In genomic region chr6:125046691-125047090, GRCm38 (mm10) we compare ENCODE assay signal across 8 mouse cellular contexts. TPM values are rescaled to one million over a fixed set of nuclear protein-coding genes. Genes with fewer than 3 reads are reported as not detected.
DNase-seq lines count a peak whose midpoint lies in the region; ATAC-seq and TF ChIP-seq lines count a peak whose summit lies in the region.

No protein-coding gene starts in this region.

- intact Hi-C loops in gastrocnemius, postnatal 14 days (cut with DNase I; ENCODE audit: low total_unique reads), result loop anchor here (2.0 kb wide), 1 partner anchor 38 kb away; no protein-coding TSS in a partner anchor
- intact Hi-C loops in left cerebral cortex, postnatal 25 days (cut with DNase I), result loop anchor here (1.0 to 5.0 kb wide), 2 partner anchors 38 to 226 kb away; no protein-coding TSS in a partner anchor

- no peak overlapping the region for H3K9ac ChIP-seq in intestine, postnatal 0 days (ENCODE audit: low read depth, low read length)
- H3K9ac ChIP-seq in midbrain, embryonic 12.5 days (replicated peaks), result no peak overlapping the region

- no peaks in the 10 kb centered on the region for H3K27me3 ChIP-seq in testis, adult 2 months (ENCODE audit: control insufficient read depth, insufficient read depth, low read length)
- H3K27me3 ChIP-seq in intestine, postnatal 0 days (replicated peaks; ENCODE audit: control insufficient read depth, insufficient read depth, low read length), result no peaks in the 10 kb centered on the region
- H3K27me3 ChIP-seq in midbrain, embryonic 12.5 days, result no peaks in the 10 kb centered on the region
- H3K27me3 ChIP-seq in small intestine, adult 2 months (ENCODE audit: control insufficient read depth, insufficient read depth, low read length), result no peaks in the 10 kb centered on the region

- H3K4me2 ChIP-seq in intestine, postnatal 0 days (replicated peaks; ENCODE audit: low read depth), result no peak overlapping the region
- H3K4me2 ChIP-seq in midbrain, embryonic 12.5 days (replicated peaks), result no peak overlapping the region

- H3K4me3 ChIP-seq in testis, adult 2 months (ENCODE audit: control insufficient read depth, low read depth, low read length), result peak overlapping the region; percentile 52; the same call in 1 of the 2 replicates
- H3K4me3 ChIP-seq in intestine, postnatal 0 days (ENCODE audit: low read depth, low read length), result no peak overlapping the region
- no peak overlapping the region for H3K4me3 ChIP-seq in midbrain, embryonic 12.5 days
- no peak overlapping the region for H3K4me3 ChIP-seq in small intestine, adult 2 months (ENCODE audit: low read depth, low read length)

- no peak for TF ChIP-seq POLR2A in testis, adult 2 months (IDR thresholded peaks at IDR 0.05; ENCODE audit: control insufficient read depth, low read depth, low read length)
- no peak; the same call in 1 of the 2 replicates for TF ChIP-seq POLR2A in small intestine, adult 2 months (IDR thresholded peaks at IDR 0.05; ENCODE audit: low read depth, low read length)

- no peaks in the 10 kb centered on the region for H3K9me3 ChIP-seq in intestine, postnatal 0 days (ENCODE audit: control insufficient read depth)
- no peaks in the 10 kb centered on the region for H3K9me3 ChIP-seq in midbrain, embryonic 12.5 days

- DNase-seq in testis, postnatal 14 days (ENCODE audit: low spot score), result no peak
- DNase-seq in gastrocnemius, postnatal 14 days, result peak; percentile 86
- DNase-seq in left cerebral cortex, postnatal 25 days (ENCODE audit: low spot score in 2 of 2), result peak; percentile 59 to 80

- H3K27ac ChIP-seq in testis, adult 2 months (ENCODE audit: control insufficient read depth, insufficient read depth, low read depth, low read length), result no peak overlapping the region
- H3K27ac ChIP-seq in intestine, postnatal 0 days (ENCODE audit: low read depth, low read length), result no peak overlapping the region
- no peak overlapping the region for H3K27ac ChIP-seq in midbrain, embryonic 12.5 days (replicated peaks)
- H3K27ac ChIP-seq in small intestine, adult 2 months (ENCODE audit: insufficient read depth, low read depth, low read length), result no peak overlapping the region

- no peaks in the 10 kb centered on the region; the same call in none of the 2 replicates for H3K36me3 ChIP-seq in testis, adult 2 months (ENCODE audit: control insufficient read depth, insufficient read depth, low read length)
- H3K36me3 ChIP-seq in intestine, postnatal 0 days (ENCODE audit: control insufficient read depth, insufficient read depth), result peaks cover 72% of the 10 kb centered on the region
- H3K36me3 ChIP-seq in midbrain, embryonic 12.5 days, result peaks cover 76% of the 10 kb centered on the region
- peaks cover 55% of the 10 kb centered on the region for H3K36me3 ChIP-seq in small intestine, adult 2 months (ENCODE audit: control insufficient read depth, insufficient read depth, low read length)

- TF ChIP-seq CTCF in testis, adult 2 months (IDR thresholded peaks at IDR 0.05; ENCODE audit: control insufficient read depth, insufficient read depth, insufficient replicate concordance, low read depth, low read length), result peak; percentile 60; the same call in 1 of the 2 replicates
- TF ChIP-seq CTCF in intestine, postnatal 0 days (IDR thresholded peaks at IDR 0.05; ENCODE audit: low read depth), result peak; percentile 97
- TF ChIP-seq CTCF in small intestine, adult 2 months (IDR thresholded peaks at IDR 0.05; ENCODE audit: extremely low read depth, insufficient read length, insufficient replicate concordance, low read depth, low read length), result peak; percentile 91; the same call in 1 of the 2 replicates

- H3K4me1 ChIP-seq in testis, adult 2 months (ENCODE audit: control insufficient read depth, insufficient read depth, low read length), result peaks cover 8% of the 10 kb centered on the region
- H3K4me1 ChIP-seq in intestine, postnatal 0 days (replicated peaks; ENCODE audit: control insufficient read depth, insufficient read depth, low read length), result no peaks in the 10 kb centered on the region
- H3K4me1 ChIP-seq in midbrain, embryonic 12.5 days, result no peaks in the 10 kb centered on the region
- H3K4me1 ChIP-seq in small intestine, adult 2 months (ENCODE audit: control insufficient read depth, insufficient read depth, insufficient read length, low read length), result no peaks in the 10 kb centered on the region

- ATAC-seq in common myeloid progenitor, adult 5-6 weeks (replicated peaks; ENCODE audit: low read depth, poor library complexity, severe bottlenecking), result peak; percentile 84
- ATAC-seq in intestine, postnatal 0 days, result peak; percentile 36; the same call in 1 of the 2 replicates
- peak; percentile 20; the same call in 1 of the 2 replicates for ATAC-seq in midbrain, embryonic 12.5 days (ENCODE audit: low FRiP score, low read depth)

- WGBS in intestine, postnatal 0 days, result 35% methylated on average over 5 of the region's 5 CpGs
- 39% methylated on average over 5 of the region's 5 CpGs for WGBS in midbrain, embryonic 12.5 days
- WGBS in small intestine, adult 2 months, result 20% methylated on average over 5 of the region's 5 CpGs

RNA-seq across cellular contexts. Expression of gene Acrbp, which starts 2.8 kb away (rescaled TPM):
- polyA plus RNA-seq in testis, adult 2 months (2012; rRNA removed), result 1,698 and 1,947 TPM in 2 replicates
- total RNA-seq in common myeloid progenitor, adult 5-6 weeks (2017), result 2.3 and 5.4 TPM in 2 replicates
- 1 to 10 TPM; 1.4 to 2.5 TPM for total RNA-seq in gastrocnemius, postnatal 14 days (2021)
- 3.1 and 4.1 TPM in 2 replicates for polyA plus RNA-seq in intestine, postnatal 0 days (2015; fragmentation: Nextera tagmentation; extraction: Ambion mirVana)
- total RNA-seq in left cerebral cortex, postnatal 25 days (2021), result 10 to 100 TPM in 1 of 2 experiments, 1 to 10 TPM in 1; 8.4 to 12.3 TPM
- polyA plus RNA-seq in midbrain, embryonic 12.5 days (2016; fragmentation: Nextera tagmentation; extraction: Ambion mirVana), result 18.0 and 18.9 TPM in 2 replicates
- 7.5 and 18.2 TPM in 2 replicates for polyA plus RNA-seq in small intestine, adult 2 months (2012; rRNA removed)

RNA-seq across cellular contexts. Expression of gene Ing4, which starts 7.1 kb away (rescaled TPM):
- polyA plus RNA-seq in testis, adult 2 months (2012; rRNA removed), result 11.3 and 11.8 TPM in 2 replicates
- total RNA-seq in common myeloid progenitor, adult 5-6 weeks (2017), result 52.8 and 69.9 TPM in 2 replicates
- total RNA-seq in gastrocnemius, postnatal 14 days (2021), result 10 to 100 TPM; 29.6 TPM
- 65.4 and 70.1 TPM in 2 replicates for polyA plus RNA-seq in intestine, postnatal 0 days (2015; fragmentation: Nextera tagmentation; extraction: Ambion mirVana)
- total RNA-seq in left cerebral cortex, postnatal 25 days (2021), result 10 to 100 TPM; 54.0 to 62.1 TPM
- 163 and 171 TPM in 2 replicates for polyA plus RNA-seq in midbrain, embryonic 12.5 days (2016; fragmentation: Nextera tagmentation; extraction: Ambion mirVana)
- polyA plus RNA-seq in small intestine, adult 2 months (2012; rRNA removed), result 14.2 and 32.7 TPM in 2 replicates

RNA-seq across cellular contexts. Expression of gene Lpar5, which starts 21.0 kb away (rescaled TPM):
- polyA plus RNA-seq in testis, adult 2 months (2012; rRNA removed), result 0.31 and 0.32 TPM in 2 replicates
- 4.4 and 6.9 TPM in 2 replicates for total RNA-seq in common myeloid progenitor, adult 5-6 weeks (2017)
- under 1 TPM in 1 of 2 experiments, not detected in 1; 0.24 TPM for total RNA-seq in gastrocnemius, postnatal 14 days (2021)
- polyA plus RNA-seq in intestine, postnatal 0 days (2015; fragmentation: Nextera tagmentation; extraction: Ambion mirVana), result 9.2 and 9.9 TPM in 2 replicates
- under 1 TPM; 0.60 to 0.96 TPM for total RNA-seq in left cerebral cortex, postnatal 25 days (2021)
- polyA plus RNA-seq in midbrain, embryonic 12.5 days (2016; fragmentation: Nextera tagmentation; extraction: Ambion mirVana), result 0.16 and 0.26 TPM in 2 replicates
- 133 and 223 TPM in 2 replicates for polyA plus RNA-seq in small intestine, adult 2 months (2012; rRNA removed)

RNA-seq across cellular contexts. Expression of gene Zfp384, which starts 37.7 kb away (rescaled TPM):
- 50.2 and 53.1 TPM in 2 replicates for polyA plus RNA-seq in testis, adult 2 months (2012; rRNA removed)
- 19.7 and 27.0 TPM in 2 replicates for total RNA-seq in common myeloid progenitor, adult 5-6 weeks (2017)
- 10 to 100 TPM; 20.1 to 20.7 TPM for total RNA-seq in gastrocnemius, postnatal 14 days (2021)
- 8.2 TPM in 2 replicates for polyA plus RNA-seq in intestine, postnatal 0 days (2015; fragmentation: Nextera tagmentation; extraction: Ambion mirVana)
- total RNA-seq in left cerebral cortex, postnatal 25 days (2021), result 10 to 100 TPM; 38.4 to 44.1 TPM
- polyA plus RNA-seq in midbrain, embryonic 12.5 days (2016; fragmentation: Nextera tagmentation; extraction: Ambion mirVana), result 18.0 and 20.6 TPM in 2 replicates
- 28.6 and 57.0 TPM in 2 replicates for polyA plus RNA-seq in small intestine, adult 2 months (2012; rRNA removed)

RNA-seq across cellular contexts. Expression of gene Chd4, which starts 49.1 kb away (rescaled TPM):
- 42.5 and 43.0 TPM in 2 replicates for polyA plus RNA-seq in testis, adult 2 months (2012; rRNA removed)
- total RNA-seq in common myeloid progenitor, adult 5-6 weeks (2017), result 444 and 506 TPM in 2 replicates
- 10 to 100 TPM; 75.1 to 84.3 TPM for total RNA-seq in gastrocnemius, postnatal 14 days (2021)
- polyA plus RNA-seq in intestine, postnatal 0 days (2015; fragmentation: Nextera tagmentation; extraction: Ambion mirVana), result 30.7 and 34.2 TPM in 2 replicates
- 100 to 1,000 TPM; 154 to 161 TPM for total RNA-seq in left cerebral cortex, postnatal 25 days (2021)
- 127 and 132 TPM in 2 replicates for polyA plus RNA-seq in midbrain, embryonic 12.5 days (2016; fragmentation: Nextera tagmentation; extraction: Ambion mirVana)
- 39.9 and 64.3 TPM in 2 replicates for polyA plus RNA-seq in small intestine, adult 2 months (2012; rRNA removed)

Comparison
In these comparisons a context has a peak if more than half of its experiments do, and no peak if none do; other contexts are left out.
1. ATAC-seq: peak in every context shown above with its lines; median percentile 84 in common myeloid progenitor, adult 5-6 weeks; 36 in intestine, postnatal 0 days; 20 in midbrain, embryonic 12.5 days.
2. RNA of gene Acrbp, which starts 2.8 kb away (polyA plus RNA-seq): 1,698 to 1,947 TPM in testis, adult 2 months; 18.0 to 18.9 TPM in midbrain, embryonic 12.5 days, 7.5 to 18.2 TPM in small intestine, adult 2 months and 3.1 to 4.1 TPM in intestine, postnatal 0 days; every median in the first group is over 10 times any median in the second.
3. RNA of gene Lpar5, which starts 21.0 kb away (polyA plus RNA-seq): 133 to 223 TPM in small intestine, adult 2 months; 9.2 to 9.9 TPM in intestine, postnatal 0 days, 0.31 to 0.32 TPM in testis, adult 2 months and 0.16 to 0.26 TPM in midbrain, embryonic 12.5 days; every median in the first group is over 10 times any median in the second.
4. Peak in every context shown above with its lines, with median percentiles within 50 percentile points of each other: CTCF ChIP-seq.